ENCODE assay signal across 17 mouse cellular contexts in the genomic region with DNA sequence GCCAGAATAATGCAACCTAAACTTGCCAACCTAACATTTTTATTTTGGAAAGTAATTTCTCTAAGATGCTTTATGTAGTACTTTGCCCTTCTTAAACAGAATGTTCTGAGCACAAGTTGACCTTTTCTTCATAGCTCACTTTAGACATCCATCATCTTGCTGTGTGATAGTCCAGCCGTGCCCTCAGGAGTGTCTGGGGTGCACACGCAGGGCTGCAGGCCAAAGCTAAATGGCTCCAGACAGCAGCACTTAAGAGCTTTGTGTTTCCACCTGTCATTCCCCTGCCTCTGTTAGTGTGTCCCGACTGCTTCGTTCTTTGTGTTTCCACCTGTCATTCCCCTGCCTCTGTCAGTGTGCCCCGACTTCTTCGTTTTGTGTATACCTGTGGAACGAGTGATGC. TPM values are rescaled to one million over a fixed set of nuclear protein-coding genes. Genes with fewer than 3 reads are reported as not detected.
"Had no signal": no experiment of that assay in that cellular context is flagged by ENCODE, and none has a peak within 500 bp of the region (broad histone marks: within the 10 kb centered on the region; RNA-seq: fewer than 3 reads in every experiment).

No protein-coding gene starts in this region.

- H3K9ac ChIP-seq: limb, embryonic 12.5 days; liver, embryonic 12.5 days; lung, embryonic 15.5 days; midbrain, embryonic 12.5 days; neural tube, embryonic 13.5 days had no signal

- H3K4me3 ChIP-seq: limb, embryonic 12.5 days; liver, embryonic 12.5 days; lung, embryonic 15.5 days; megakaryocyte, embryonic 14.5 days; midbrain, embryonic 12.5 days; neural tube, embryonic 13.5 days had no signal

- H3K4me2 ChIP-seq: limb, embryonic 12.5 days; liver, embryonic 12.5 days; lung, embryonic 15.5 days; midbrain, embryonic 12.5 days; neural tube, embryonic 13.5 days had no signal

- H3K9me3 ChIP-seq: limb, embryonic 12.5 days; liver, embryonic 12.5 days; lung, embryonic 15.5 days; megakaryocyte, embryonic 14.5 days; midbrain, embryonic 12.5 days; neural tube, embryonic 13.5 days had no signal

- H3K4me1 ChIP-seq: liver, embryonic 12.5 days; lung, embryonic 15.5 days; neural tube, embryonic 13.5 days had no signal

- H3K27me3 ChIP-seq: limb, embryonic 12.5 days; liver, embryonic 12.5 days; lung, embryonic 15.5 days; midbrain, embryonic 12.5 days; neural tube, embryonic 13.5 days had no signal

- H3K36me3 ChIP-seq: limb, embryonic 12.5 days; liver, embryonic 12.5 days; lung, embryonic 15.5 days; midbrain, embryonic 12.5 days; neural tube, embryonic 13.5 days had no signal

- ATAC-seq: liver, embryonic 12.5 days; midbrain, embryonic 16.5 days had no signal

- DNase-seq: lung, postnatal 14 days; thymus, postnatal 36 days had no signal

- H3K27ac ChIP-seq: limb, embryonic 12.5 days; liver, embryonic 12.5 days; lung, embryonic 15.5 days; macrophage; midbrain, embryonic 12.5 days; neural tube, embryonic 13.5 days had no signal

RNA-seq across cellular contexts. Expression of a gene that starts 2.9 kb away (rescaled TPM):
- total RNA-seq: layer of hippocampus, postnatal 25 days had no signal
- polyA plus RNA-seq: kidney, embryonic 14.5 days; limb, embryonic 12.5 days; macrophage; midbrain, embryonic 12.5 days; midbrain, embryonic 16.5 days; neural tube, embryonic 13.5 days had no signal

RNA-seq across cellular contexts. Expression of a gene that starts 48.0 kb away (rescaled TPM):
- total RNA-seq: layer of hippocampus, adult 8-10 months; layer of hippocampus, postnatal 25 days; left cerebral cortex, adult 8-10 months; left cerebral cortex, postnatal 36 days had no signal
- polyA plus RNA-seq: kidney, embryonic 14.5 days; large intestine, adult 2 months; limb, embryonic 12.5 days; lung, embryonic 15.5 days; macrophage; midbrain, embryonic 12.5 days; midbrain, embryonic 16.5 days; neural tube, embryonic 13.5 days; testis, adult 2 months had no signal
